Mouse (Mus musculus) intestine, embryonic 14.5 days (tissue): Measurements from ENCODE around the gene Mok. TPM values are rescaled to one million over a fixed set of nuclear protein-coding genes. Genes with fewer than 3 reads are reported as not detected.

ENCODE experiments used
- ATAC-seq: fragments of 200-750 bp; cut with Nextera tagmentation; replicated peaks from 2 replicates; pipeline ENCODE4 v1.8.0; 2017; ENCODE audit warnings: low read depth, moderate number of reproducible peaks, moderate TSS enrichment, moderate library complexity; ENCODE audit not compliant: low FRiP score, low TSS enrichment
- DNase-seq: peaks from one replicate; pipeline ENCODE4 v3.0.0-alpha.2; 2018; ENCODE audit warnings: low spot score
- H3K27ac ChIP-seq: fragments of 300-500 bp; sonication (generic); 2 replicates; pipeline ENCODE4 v1.5.1; 2014; ENCODE audit warnings: low read depth, mild to moderate bottlenecking, control low read depth
- H3K27me3 ChIP-seq: fragments of 300-500 bp; sonication (generic); replicated peaks from 2 replicates; pipeline ENCODE4 v1.6.1; 2014; ENCODE audit warnings: low read length, control low read depth; ENCODE audit not compliant: control insufficient read depth, insufficient read depth
- H3K36me3 ChIP-seq: fragments of 300-500 bp; sonication (generic); 2 replicates; pipeline ENCODE4 v1.6.1; 2014; ENCODE audit warnings: low read length, control low read depth; ENCODE audit not compliant: control insufficient read depth, insufficient read depth
- H3K4me1 ChIP-seq: fragments of 300-500 bp; sonication (generic); replicated peaks from 2 replicates; pipeline ENCODE4 v1.6.1; 2014; ENCODE audit warnings: low read length, control low read depth, mixed read lengths; ENCODE audit not compliant: control insufficient read depth, insufficient read depth
- H3K4me2 ChIP-seq: fragments of 300-500 bp; sonication (generic); 2 replicates; pipeline ENCODE4 v1.6.1; 2014; ENCODE audit warnings: low read length
- H3K4me3 ChIP-seq: fragments of 300-500 bp; sonication (generic); 2 replicates; pipeline ENCODE4 v1.5.1; 2014; ENCODE audit warnings: low read depth, low read length, control low read depth, mixed read lengths
- H3K9ac ChIP-seq: fragments of 300-500 bp; sonication (generic); 2 replicates; pipeline ENCODE4 v1.6.1; 2014; ENCODE audit warnings: mild to moderate bottlenecking, low read length
- H3K9me3 ChIP-seq: fragments of 300-500 bp; sonication (generic); 2 replicates; pipeline ENCODE4 v1.6.1; 2016; ENCODE audit warnings: low read length, control low read depth; ENCODE audit not compliant: control insufficient read depth
- WGBS: fragments of 180-500 bp; shearing (Covaris S2); extraction: QIAGEN DNeasy Blood & Tissue Kit; methylation state at CpG from one replicate; pipeline ENCODE4 v1.1.7; 2014; 5-methylcytosine and 5-hydroxymethylcytosine counted together
- polyA plus RNA-seq: library from polyadenylated mRNA; unstranded; fragments of >200 nt; fragmentation: Nextera tagmentation; extraction: Ambion mirVana; gene quantifications from 2 replicates; pipeline ENCODE4 v1.2.1, GENCODE M21; 2014

The Mok gene
- polyA plus RNA-seq, 1 experiment from 2014 or later = 3.5 TPM

- Histone ChIP-seq H3K4me3 (no peak overlapping the region), H3K9me3 (no peaks in the 10 kb centered on the region), H3K27me3 (no peaks in the 10 kb centered on the region), H3K36me3 (peaks cover 18% of the 10 kb centered on the region), H3K27ac (no peak overlapping the region), H3K9ac (no peak overlapping the region), H3K4me1 (peaks cover 19% of the 10 kb centered on the region), H3K4me2 (no peak overlapping the region)
- WGBS = 62% methylated on average over 1 of the region's 1 CpGs
- DNase-seq (no peak), ATAC-seq (no peak)
Measured at GRCm38 (mm10) chr12:110851923-110852322, 11.2 kb upstream of the Mok start.

GRCm38 (mm10) chr12:110851414-110851813 is 10.7 kb upstream of the Mok start:
- no peak for DNase-seq
- H3K9ac ChIP-seq = no peak overlapping the region; the same call in 1 of the 2 replicates
- no peaks in the 10 kb centered on the region for H3K9me3 ChIP-seq
- peak overlapping the region; percentile 69 for H3K4me2 ChIP-seq
- H3K4me1 ChIP-seq = peaks cover 19% of the 10 kb centered on the region
- ATAC-seq = no peak
- 70% methylated on average over 12 of the region's 12 CpGs for WGBS
- no peak overlapping the region for H3K27ac ChIP-seq
- no peaks in the 10 kb centered on the region for H3K27me3 ChIP-seq
- peaks cover 16% of the 10 kb centered on the region for H3K36me3 ChIP-seq
- H3K4me3 ChIP-seq = peak overlapping the region; percentile 66; the same call in 1 of the 2 replicates

GRCm38 (mm10) chr12:110850929-110851256 is 10.2 kb upstream of the Mok start:
- H3K4me3 ChIP-seq = peak overlapping the region; percentile 66

GRCm38 (mm10) chr12:110850010-110850928 is 9.5 kb upstream of the Mok start, which contains the start of gene Zfp839:
TSS of gene Zfp839 (plus strand) at chr12:110850253.
- peak within 1 kb of the TSS; percentile 69 for H3K4me2 ChIP-seq
- peak; percentile 85 for ATAC-seq

More at GRCm38 (mm10) chr12:110850929-110851256, 10.2 kb upstream of the Mok start:
- H3K36me3 ChIP-seq = peaks cover 11% of the 10 kb centered on the region
- DNase-seq = peak; percentile 54
- H3K9me3 ChIP-seq = no peaks in the 10 kb centered on the region
- ATAC-seq = no peak
- peak overlapping the region; percentile 86 for H3K9ac ChIP-seq
- H3K4me1 ChIP-seq = peaks cover 24% of the 10 kb centered on the region
- H3K4me2 ChIP-seq = peak overlapping the region; percentile 69
- no peaks in the 10 kb centered on the region for H3K27me3 ChIP-seq
- peak overlapping the region; percentile 82 for H3K27ac ChIP-seq
- 14% methylated on average over 9 of the region's 9 CpGs for WGBS

GRCm38 (mm10) chr12:110846191-110846765 is 5.5 kb upstream of the Mok start:
- Histone ChIP-seq H3K4me1 (peaks cover 17% of the 10 kb centered on the region), H3K27me3 (no peaks in the 10 kb centered on the region), H3K9me3 (no peaks in the 10 kb centered on the region), H3K4me2 (peak overlapping the region; percentile 69), H3K36me3 (no peaks in the 10 kb centered on the region), H3K4me3 (peak overlapping the region; percentile 64), H3K27ac (no peak overlapping the region), H3K9ac (no peak overlapping the region; the same call in 1 of the 2 replicates)
- DNase-seq (no peak), ATAC-seq (no peak)
- WGBS = 68% methylated on average over 6 of the region's 6 CpGs

More at GRCm38 (mm10) chr12:110850010-110850928, 9.5 kb upstream of the Mok start, which contains the start of gene Zfp839:
- DNase-seq = peak; percentile 94
- Histone ChIP-seq H3K27me3 (no peaks in the 10 kb centered on the region), H3K27ac (peak within 1 kb of the TSS; percentile 82), H3K36me3 (peaks cover 4% of the 10 kb centered on the region), H3K4me3 (peak within 1 kb of the TSS; percentile 66), H3K9ac (peak within 1 kb of the TSS; percentile 86), H3K9me3 (no peaks in the 10 kb centered on the region), H3K4me1 (peaks cover 26% of the 10 kb centered on the region)
- WGBS = under 1% methylated on average over 74 of the region's 89 CpGs

- ATAC-seq (peak; percentile 91), DNase-seq (peak; percentile 100)
- Histone ChIP-seq H3K9ac (peak overlapping the region; percentile 41), H3K4me3 (peak overlapping the region; percentile 64), H3K4me2 (peak overlapping the region; percentile 69), H3K27ac (peak overlapping the region; percentile 60), H3K4me1 (peaks cover 13% of the 10 kb centered on the region), H3K27me3 (no peaks in the 10 kb centered on the region), H3K36me3 (no peaks in the 10 kb centered on the region), H3K9me3 (no peaks in the 10 kb centered on the region)
- under 1% methylated on average over 36 of the region's 36 CpGs for WGBS
Measured at GRCm38 (mm10) chr12:110845131-110845880, 4.6 kb upstream of the Mok start.

GRCm38 (mm10) chr12:110844227-110845130 is 3.7 kb upstream of the Mok start:
- no peak for DNase-seq
- Histone ChIP-seq H3K4me3 (peak overlapping the region; percentile 64), H3K9me3 (no peaks in the 10 kb centered on the region), H3K27ac (peak overlapping the region; percentile 60), H3K4me2 (peak overlapping the region; percentile 69), H3K9ac (peak overlapping the region; percentile 38), H3K36me3 (no peaks in the 10 kb centered on the region), H3K27me3 (no peaks in the 10 kb centered on the region), H3K4me1 (peaks cover 9% of the 10 kb centered on the region)
- peak; percentile 30 for ATAC-seq
- 1% methylated on average over 42 of the region's 42 CpGs for WGBS
